Mouse (Mus musculus) liver, adult (tissue): Measurements from ENCODE around the gene Dclre1a.
A peak's percentile ranks its signal among the peaks of the same experiment; 100 is the strongest.

Source experiments
- GATA4 ChIP-seq: IDR thresholded peaks from 2 replicates; pipeline ENCODE4 v1.6.1; 2014; ENCODE audit warnings: mild to moderate bottlenecking, low read length; ENCODE audit not compliant: insufficient replicate concordance

Dclre1a gene

GRCm38 (mm10) chr19:56547456-56548229, at the start of gene Dclre1a:
Gene Dclre1a (minus strand): TSS chr19:56548222.
- no peak for TF ChIP-seq GATA4

- TF ChIP-seq GATA4 = no peak
These were observed 44.5 kb upstream of the Dclre1a start for GRCm38 (mm10) chr19:56592472-56592871.

GRCm38 (mm10) chr19:56590250-56590649, 42.2 kb upstream of the Dclre1a start:
- TF ChIP-seq GATA4 = no peak

- TF ChIP-seq GATA4 = no peak
These were observed 41.4 kb upstream of the Dclre1a start for GRCm38 (mm10) chr19:56589455-56589854.

GRCm38 (mm10) chr19:56589008-56589407, 41.0 kb upstream of the Dclre1a start:
- no peak for TF ChIP-seq GATA4

GRCm38 (mm10) chr19:56588205-56588626, 40.2 kb upstream of the Dclre1a start:
- no peak for TF ChIP-seq GATA4

- no peak for TF ChIP-seq GATA4
These were observed 38.3 kb upstream of the Dclre1a start for GRCm38 (mm10) chr19:56586320-56586719.

GRCm38 (mm10) chr19:56584288-56584687, 36.3 kb upstream of the Dclre1a start:
- TF ChIP-seq GATA4 = no peak

- no peak for TF ChIP-seq GATA4
These were observed 35.8 kb upstream of the Dclre1a start for GRCm38 (mm10) chr19:56583785-56584184.

- no peak for TF ChIP-seq GATA4
These were observed 34.0 kb upstream of the Dclre1a start for GRCm38 (mm10) chr19:56581981-56582380.

GRCm38 (mm10) chr19:56577801-56578200, 29.8 kb upstream of the Dclre1a start:
- no peak for TF ChIP-seq GATA4

- TF ChIP-seq GATA4 = no peak
These were observed 25.2 kb upstream of the Dclre1a start for GRCm38 (mm10) chr19:56573184-56573583.

GRCm38 (mm10) chr19:56571913-56572312, 23.9 kb upstream of the Dclre1a start:
- TF ChIP-seq GATA4 = no peak

GRCm38 (mm10) chr19:56571234-56571633, 23.2 kb upstream of the Dclre1a start:
- no peak for TF ChIP-seq GATA4

- TF ChIP-seq GATA4 = no peak
These were observed 22.8 kb upstream of the Dclre1a start for GRCm38 (mm10) chr19:56570781-56571180.

GRCm38 (mm10) chr19:56566940-56567339, 18.9 kb upstream of the Dclre1a start:
- TF ChIP-seq GATA4 = no peak

- peak; percentile 34; the same call in 1 of the 2 replicates for TF ChIP-seq GATA4
These were observed 18.0 kb upstream of the Dclre1a start for GRCm38 (mm10) chr19:56566041-56566440.
